Mouse (Mus musculus) forebrain, embryonic 14.5 days (tissue): ENCODE measurements at regions not wholly inside any gene's neighbourhood (a gene's known extent, or its start where the extent isn't known, plus 50 kb on each side); places are given as distances from the start of the nearest gene placed in this dataset.

ENCODE experiments used
- ATAC-seq: fragments of 200-750 bp; cut with Nextera tagmentation; 2 replicates; pipeline ENCODE4 v1.8.0; 2017; ENCODE audit warnings: mild to moderate bottlenecking, moderate library complexity
- DNase-seq: peaks from one replicate; pipeline ENCODE4 v3.0.0-alpha.2; 2015; ENCODE audit warnings: low spot score
- H3K27ac ChIP-seq: fragments of 300-500 bp; sonication (generic); 2 replicates; pipeline ENCODE4 v1.5.1; 2014; ENCODE audit warnings: low read depth, mild to moderate bottlenecking, control low read depth, low read length, moderate library complexity
- H3K27me3 ChIP-seq: fragments of 300-500 bp; sonication (generic); replicated peaks from 2 replicates; pipeline ENCODE4 v1.6.1; 2014; ENCODE audit warnings: low read length, control low read depth, mixed read lengths; ENCODE audit not compliant: control insufficient read depth, insufficient read depth
- H3K36me3 ChIP-seq: fragments of 300-500 bp; sonication (generic); 2 replicates; pipeline ENCODE4 v1.6.1; 2014; ENCODE audit warnings: low read length, control low read depth; ENCODE audit not compliant: control insufficient read depth, insufficient read depth
- H3K4me1 ChIP-seq: fragments of 300-500 bp; sonication (generic); 2 replicates; pipeline ENCODE4 v1.6.1; 2014; ENCODE audit warnings: antibody characterized with exemption, low read length, control low read depth; ENCODE audit not compliant: control insufficient read depth, insufficient read depth
- H3K4me2 ChIP-seq: fragments of 300-500 bp; sonication (generic); 2 replicates; pipeline ENCODE4 v1.6.1; 2014; ENCODE audit warnings: mild to moderate bottlenecking, control low read depth, low read length
- H3K4me3 ChIP-seq: fragments of 300-500 bp; sonication (generic); 2 replicates; pipeline ENCODE4 v1.5.1; 2014; ENCODE audit warnings: low read depth, low read length, control low read depth
- H3K9ac ChIP-seq: fragments of 300-500 bp; sonication (generic); 2 replicates; pipeline ENCODE4 v1.6.1; 2014; ENCODE audit warnings: mild to moderate bottlenecking, low read length, control low read depth, moderate library complexity
- H3K9me3 ChIP-seq: fragments of 300-500 bp; sonication (generic); replicated peaks from 2 replicates; pipeline ENCODE4 v1.6.1; 2016; ENCODE audit warnings: low read length, control low read depth, mixed read lengths; ENCODE audit not compliant: control insufficient read depth
- WGBS: fragments of 180-500 bp; shearing (Covaris S2); extraction: QIAGEN DNeasy Blood & Tissue Kit; methylation state at CpG from one replicate; pipeline ENCODE4 v1.1.7; 2014; 5-methylcytosine and 5-hydroxymethylcytosine counted together

DNA sequence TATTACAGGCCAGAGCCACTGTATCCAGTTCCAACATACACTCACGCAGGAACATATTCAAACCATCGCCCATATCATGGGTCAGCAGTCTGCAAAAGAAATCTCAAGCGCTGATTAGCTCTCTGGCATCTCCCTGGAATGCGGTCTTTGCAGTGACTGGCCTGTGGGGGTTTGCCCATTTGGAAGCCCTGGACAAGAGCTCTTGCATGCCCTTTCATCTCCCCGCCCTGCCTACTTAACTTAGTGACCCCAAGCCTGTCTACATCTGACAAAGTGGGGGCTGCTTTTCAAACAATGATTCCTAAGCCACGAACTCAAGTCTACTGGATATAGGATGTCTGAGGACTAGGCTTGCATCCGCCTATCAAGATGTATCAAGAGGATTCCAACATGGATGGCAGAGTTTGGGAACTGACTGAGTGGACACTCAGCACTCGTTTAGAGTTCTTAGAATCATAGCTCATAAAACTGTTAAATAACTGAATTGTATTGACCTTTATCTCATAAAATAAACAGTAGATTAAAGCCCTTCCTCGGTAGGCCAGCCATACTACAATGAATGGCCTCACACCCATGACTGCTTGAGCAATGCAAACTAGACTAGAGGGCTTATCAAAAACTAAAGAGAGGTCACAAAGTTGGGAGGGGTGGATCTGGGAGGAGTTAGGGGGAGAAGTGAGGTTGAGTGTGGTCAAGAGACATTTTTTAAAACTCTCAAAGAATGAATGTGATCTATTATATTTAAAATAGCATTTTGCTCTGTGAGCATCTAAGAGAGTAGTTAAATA, 97.4 kb upstream of the Zfp827 start:
- Histone ChIP-seq H3K9ac (no peak overlapping the region), H3K4me2 (no peak overlapping the region), H3K36me3 (no peaks in the 10 kb centered on the region), H3K27me3 (no peaks in the 10 kb centered on the region), H3K4me3 (no peak overlapping the region), H3K9me3 (no peaks in the 10 kb centered on the region), H3K4me1 (no peaks in the 10 kb centered on the region), H3K27ac (no peak overlapping the region)
- 87% methylated on average over 9 of the region's 9 CpGs for WGBS
- DNase-seq = no peak
- ATAC-seq = no peak

DNA sequence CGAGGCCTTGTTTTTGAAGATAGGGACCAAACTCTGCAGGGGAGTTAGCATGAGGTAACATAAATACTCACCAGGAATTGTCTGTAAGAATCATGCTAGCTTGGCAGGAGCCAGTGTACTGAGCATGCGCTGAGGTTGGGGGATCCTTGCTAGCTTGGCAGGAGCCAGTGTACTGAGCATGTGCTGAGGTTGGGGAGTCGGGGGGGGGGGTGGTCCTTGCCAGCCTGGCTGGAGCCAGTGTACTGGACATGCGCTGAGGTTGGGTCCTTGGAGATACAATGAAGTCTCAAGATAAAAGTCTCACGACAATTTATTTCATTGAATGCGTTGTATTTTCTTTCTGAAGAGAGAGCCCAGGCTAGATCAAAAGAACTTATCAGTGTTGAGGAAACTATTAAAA, 96.2 kb upstream of the Zfp827 start:
- 85% methylated on average over 6 of the region's 6 CpGs for whole genome bisulfite sequencing
- Histone ChIP-seq H3K4me3 (no peak overlapping the region), H3K27me3 (no peaks in the 10 kb centered on the region), H3K9me3 (no peaks in the 10 kb centered on the region), H3K4me2 (no peak overlapping the region), H3K27ac (no peak overlapping the region), H3K4me1 (no peaks in the 10 kb centered on the region), H3K9ac (no peak overlapping the region), H3K36me3 (no peaks in the 10 kb centered on the region)
- DNase-seq (no peak), ATAC-seq (no peak)

DNA sequence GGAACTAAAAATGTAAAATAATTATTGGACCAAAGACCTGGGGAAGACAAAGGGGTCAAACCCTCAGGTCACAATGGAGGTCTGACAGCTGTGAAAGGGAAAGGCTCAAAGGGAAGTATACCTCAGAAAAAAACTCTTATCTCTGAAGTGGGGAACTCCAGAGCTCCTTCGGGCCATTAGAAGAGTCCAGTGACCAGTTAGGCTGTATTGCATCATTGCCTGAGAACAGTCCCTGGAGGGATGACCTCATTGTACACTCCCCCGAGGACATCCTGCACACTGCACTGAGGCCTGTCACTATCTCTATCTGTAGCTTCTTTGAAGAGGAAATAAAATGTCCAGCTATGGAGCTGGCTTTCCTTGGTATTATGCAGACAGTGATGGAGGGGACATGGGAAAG, 88.2 kb upstream of the Zfp827 start:
- ATAC-seq (no peak), DNase-seq (no peak)
- Histone ChIP-seq H3K36me3 (no peaks in the 10 kb centered on the region), H3K9ac (no peak overlapping the region), H3K4me1 (no peaks in the 10 kb centered on the region), H3K4me3 (no peak overlapping the region), H3K9me3 (no peaks in the 10 kb centered on the region), H3K27ac (no peak overlapping the region), H3K4me2 (no peak overlapping the region), H3K27me3 (no peaks in the 10 kb centered on the region)
- 77% methylated on average over 2 of the region's 2 CpGs for WGBS

DNA sequence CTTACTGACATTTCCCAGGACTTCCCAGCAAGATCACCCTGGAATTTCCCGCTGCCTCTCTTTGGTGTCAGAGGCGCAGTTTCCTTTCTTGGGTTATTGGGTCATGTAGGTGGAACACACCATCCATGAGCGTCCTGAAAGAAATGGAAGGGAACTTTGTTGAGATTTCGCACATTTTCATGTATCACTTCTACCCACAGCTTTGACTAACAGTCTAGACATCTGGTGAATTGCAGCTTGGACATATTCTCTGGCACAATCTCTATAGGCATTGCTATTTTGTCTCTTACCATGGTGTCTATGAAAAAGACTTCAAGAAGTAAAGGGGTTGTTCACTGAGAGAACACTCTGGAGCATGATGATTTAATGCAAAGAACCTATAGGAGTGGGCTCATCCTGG, 86.7 kb upstream of the Zfp827 start:
- H3K27ac ChIP-seq = no peak overlapping the region
- no peak overlapping the region for H3K9ac ChIP-seq
- no peak overlapping the region for H3K4me2 ChIP-seq
- WGBS = 92% methylated on average over 4 of the region's 4 CpGs
- H3K4me3 ChIP-seq = no peak overlapping the region
- no peak for DNase-seq
- no peaks in the 10 kb centered on the region for H3K36me3 ChIP-seq
- H3K9me3 ChIP-seq = no peaks in the 10 kb centered on the region
- H3K4me1 ChIP-seq = no peaks in the 10 kb centered on the region
- no peaks in the 10 kb centered on the region for H3K27me3 ChIP-seq
- no peak for ATAC-seq

DNA sequence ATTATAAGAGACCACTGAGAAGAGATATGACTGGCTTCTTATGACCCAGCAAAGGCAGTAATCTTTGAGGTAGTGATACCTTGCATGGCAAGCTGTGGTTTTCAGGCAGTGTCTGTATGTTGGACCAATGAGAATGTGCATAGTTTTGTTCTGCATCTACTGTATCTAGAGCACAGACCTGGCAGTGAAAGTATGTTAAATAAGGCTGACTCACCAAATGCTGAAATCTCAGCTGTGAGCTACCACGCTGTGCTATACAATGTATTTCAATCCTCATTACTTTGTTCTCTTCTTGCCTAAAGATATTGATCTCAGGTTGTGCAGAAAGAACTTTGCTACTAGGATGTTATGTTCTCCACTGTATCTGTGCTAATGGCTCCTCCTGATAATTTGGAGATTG, 83.9 kb upstream of the Zfp827 start:
- Histone ChIP-seq H3K27me3 (no peaks in the 10 kb centered on the region), H3K9me3 (no peaks in the 10 kb centered on the region), H3K9ac (no peak overlapping the region), H3K27ac (no peak overlapping the region), H3K4me2 (no peak overlapping the region), H3K4me1 (no peaks in the 10 kb centered on the region), H3K4me3 (no peak overlapping the region), H3K36me3 (no peaks in the 10 kb centered on the region)
- ATAC-seq (no peak), DNase-seq (no peak)
- WGBS = 95% methylated on average over 1 of the region's 1 CpGs

DNA sequence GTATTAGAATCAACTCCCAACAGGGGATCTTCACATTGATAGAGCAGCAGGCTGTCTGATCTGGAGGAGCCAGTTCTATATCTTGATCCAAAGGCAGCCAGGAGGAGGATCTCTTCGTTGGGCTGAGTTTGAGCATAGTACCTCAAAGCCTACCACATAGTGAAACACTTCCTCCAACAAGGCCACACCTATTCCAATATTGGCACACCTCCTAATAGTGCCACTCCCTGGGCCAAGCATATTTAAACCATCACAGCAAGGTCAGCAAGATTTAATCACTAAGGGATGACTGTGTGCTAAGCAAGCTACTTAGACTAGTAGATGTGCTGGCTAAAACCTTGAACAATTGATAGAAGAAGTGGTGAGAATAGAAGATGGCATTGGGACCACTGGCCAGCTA, 82.6 kb upstream of the Zfp827 start:
- H3K9me3 ChIP-seq = no peaks in the 10 kb centered on the region
- H3K4me1 ChIP-seq = no peaks in the 10 kb centered on the region
- H3K4me3 ChIP-seq = no peak overlapping the region
- no peak overlapping the region for H3K4me2 ChIP-seq
- H3K27me3 ChIP-seq = no peaks in the 10 kb centered on the region
- ATAC-seq = no peak
- no peak overlapping the region for H3K9ac ChIP-seq
- DNase-seq = no peak
- no peak overlapping the region for H3K27ac ChIP-seq
- 54% methylated on average over 1 of the region's 1 CpGs for WGBS
- H3K36me3 ChIP-seq = no peaks in the 10 kb centered on the region

DNA sequence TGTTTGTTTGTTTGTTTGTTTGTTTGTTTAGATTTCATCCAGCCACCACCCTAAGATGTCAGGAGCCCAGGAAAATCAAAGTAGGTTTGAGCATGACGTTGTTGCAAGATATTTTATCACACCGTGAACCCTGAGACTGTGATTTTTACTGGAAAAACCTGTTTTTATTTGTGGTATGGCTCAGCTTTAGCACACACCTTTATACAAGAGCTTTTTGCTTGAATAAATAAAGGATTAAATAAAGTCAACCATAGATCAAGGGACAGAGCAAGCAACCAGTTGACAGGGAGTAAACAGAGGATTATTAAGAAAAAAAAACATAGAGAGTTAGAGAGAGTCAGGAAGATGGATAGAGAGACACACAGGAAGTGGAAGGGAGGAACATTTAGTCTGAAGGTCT, 82.2 kb upstream of the Zfp827 start:
- DNase-seq (no peak), ATAC-seq (no peak)
- Histone ChIP-seq H3K4me2 (no peak overlapping the region), H3K4me1 (no peaks in the 10 kb centered on the region), H3K27ac (no peak overlapping the region), H3K27me3 (no peaks in the 10 kb centered on the region), H3K4me3 (no peak overlapping the region), H3K9ac (no peak overlapping the region), H3K36me3 (no peaks in the 10 kb centered on the region), H3K9me3 (no peaks in the 10 kb centered on the region)
- WGBS = 95% methylated on average over 2 of the region's 2 CpGs

DNA sequence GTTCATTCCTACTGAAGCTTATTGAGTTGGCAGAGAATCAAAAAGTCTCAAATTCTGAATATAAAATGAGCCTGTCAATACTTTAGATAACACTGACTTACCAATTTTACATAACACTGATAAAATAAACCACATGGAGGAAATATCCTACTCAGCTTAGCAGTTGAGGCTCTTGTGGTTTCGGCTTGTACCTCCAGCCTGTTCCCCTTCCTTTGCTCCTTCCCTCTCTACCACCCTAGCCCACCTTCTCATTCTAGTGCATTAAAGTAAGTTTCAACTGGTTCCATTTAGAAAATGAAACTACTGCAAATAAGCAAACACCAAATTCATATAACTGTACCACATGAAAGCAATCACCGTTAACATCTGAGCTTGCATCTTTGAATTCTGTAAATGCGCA, 53.2 kb upstream of the Zfp827 start:
- H3K27ac ChIP-seq = no peak overlapping the region
- no peak for ATAC-seq
- no peak overlapping the region for H3K4me2 ChIP-seq
- no peak overlapping the region for H3K9ac ChIP-seq
- no peak overlapping the region for H3K4me3 ChIP-seq
- no peaks in the 10 kb centered on the region for H3K4me1 ChIP-seq
- WGBS = 96% methylated on average over 3 of the region's 3 CpGs
- H3K27me3 ChIP-seq = no peaks in the 10 kb centered on the region
- no peaks in the 10 kb centered on the region for H3K36me3 ChIP-seq
- DNase-seq = no peak
- no peaks in the 10 kb centered on the region for H3K9me3 ChIP-seq
